Mouse (Mus musculus) T-helper 1 cell (primary cell): ENCODE measurements around the gene Wnt7b.

ENCODE experiments used
- in situ Hi-C: fragments of 300-600 bp; cut with MboI, MseI; formaldehyde crosslinking; loops from one replicate; pipeline ENCODE4 v1.15.1; 2025; ENCODE audit warnings: high pct_unique_total_duplicates

Gene Wnt7b

GRCm38 (mm10) chr15:85602021-85602420, 19.7 kb upstream of the Wnt7b start:
- in situ Hi-C loops: no loop called here

DNA sequence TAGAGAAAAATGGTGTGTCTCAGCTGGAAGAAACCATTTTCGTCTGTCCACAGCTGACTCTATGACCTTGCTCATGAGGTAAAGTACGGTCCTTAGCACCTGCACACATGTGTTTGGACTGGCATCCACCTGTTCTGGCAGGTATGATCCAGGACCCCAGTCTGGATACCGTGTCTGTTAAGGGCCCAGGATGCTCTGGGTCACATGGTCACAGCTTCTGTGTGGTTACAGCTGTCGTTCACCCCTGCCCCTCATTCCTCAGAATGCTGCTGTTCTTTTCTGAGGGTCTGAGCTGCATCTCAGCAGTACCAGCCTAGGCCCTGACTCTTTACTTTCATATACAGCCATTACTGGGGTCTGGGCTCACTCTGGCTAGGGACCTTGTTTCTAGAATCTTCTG, 18.9 kb upstream of the Wnt7b start:
- in situ Hi-C loops: no loop called here

DNA sequence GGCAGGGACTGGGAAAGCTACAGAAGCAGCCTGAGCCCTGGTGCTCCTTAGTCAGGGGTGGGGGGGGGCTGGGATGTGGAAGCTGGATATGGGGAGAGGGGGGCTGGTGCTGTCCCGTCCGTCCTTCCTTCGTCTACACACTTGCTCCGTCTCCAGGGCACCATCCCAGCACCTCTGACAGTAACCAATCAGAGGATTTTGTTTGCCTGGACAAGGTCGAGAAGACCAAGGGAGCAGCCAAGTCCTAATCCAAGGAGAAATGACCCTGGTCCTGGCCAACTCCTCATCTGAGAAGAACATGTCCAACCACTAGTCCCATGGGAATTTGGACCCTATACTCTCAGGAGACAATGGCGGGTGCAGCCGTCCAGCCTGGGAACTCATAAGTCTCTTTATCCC, 18.4 kb upstream of the Wnt7b start:
- in situ Hi-C loops: no loop called here

- in situ Hi-C loops: no loop called here
Observed at GRCm38 (mm10) chr15:85599887-85600695, 17.8 kb upstream of the Wnt7b start.

GRCm38 (mm10) chr15:85598984-85599886, 17.0 kb upstream of the Wnt7b start:
- in situ Hi-C loops: no loop called here

DNA sequence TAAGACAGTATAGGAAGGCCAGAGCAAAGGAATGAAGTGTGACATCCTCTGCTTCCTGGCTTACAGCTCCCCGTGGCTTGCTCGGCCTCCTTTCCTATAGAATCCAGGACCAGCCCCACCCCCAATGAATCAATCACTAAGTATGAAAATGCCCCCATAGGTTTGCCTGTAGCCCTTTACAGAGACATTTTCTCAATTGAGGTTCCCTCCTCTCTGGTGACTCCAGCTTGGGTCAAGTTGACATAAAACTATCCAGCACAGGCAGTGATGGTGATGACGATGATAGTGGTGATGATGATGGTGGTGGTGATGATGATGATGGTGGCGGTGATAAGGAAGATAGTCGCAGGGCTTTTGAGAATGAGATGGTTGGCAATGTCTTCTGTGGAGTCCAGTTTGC, 16.2 kb upstream of the Wnt7b start:
- in situ Hi-C loops: no loop called here

- in situ Hi-C loops: no loop called here
Observed at GRCm38 (mm10) chr15:85597403-85597802, 15.1 kb upstream of the Wnt7b start.

DNA sequence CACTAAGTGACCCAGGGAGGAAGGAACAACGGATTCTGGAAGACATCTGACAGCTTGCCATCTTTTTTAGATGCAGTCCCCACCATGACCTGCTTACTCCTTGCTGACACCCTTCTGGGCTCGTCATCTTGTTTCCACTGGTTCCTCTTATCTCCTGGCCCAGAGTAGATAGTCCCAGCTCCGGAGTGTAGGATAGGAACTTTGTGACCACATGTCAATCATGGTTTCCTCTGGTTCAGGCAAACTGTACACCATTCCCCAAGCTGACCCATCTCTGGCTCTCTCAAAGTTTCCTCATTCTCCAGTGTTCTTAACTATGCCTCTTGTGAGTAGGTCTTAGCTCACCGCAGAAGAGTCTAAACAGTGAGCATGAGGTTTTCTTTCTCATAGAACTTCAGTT, 10.4 kb upstream of the Wnt7b start:
- in situ Hi-C loops: no loop called here

DNA sequence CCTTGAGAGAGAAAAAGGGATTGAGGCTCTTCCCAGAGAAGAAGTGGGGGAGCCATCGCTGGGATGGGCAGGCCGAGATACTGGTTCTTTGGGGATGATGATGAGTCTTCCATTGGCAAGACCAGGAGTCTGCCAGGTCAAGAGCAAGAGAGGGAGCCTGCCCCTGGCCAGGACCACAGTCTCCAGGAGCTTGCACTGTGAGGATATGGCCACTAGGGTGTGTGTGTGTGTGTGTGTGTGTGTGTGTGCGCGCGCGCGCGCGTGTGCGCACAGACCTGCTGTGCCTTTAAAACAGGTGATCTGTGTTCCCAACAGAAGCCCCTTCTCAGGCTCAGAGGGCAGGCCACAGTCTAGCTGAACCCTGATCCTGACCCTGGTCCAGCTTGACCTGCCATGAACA, 8.6 kb upstream of the Wnt7b start:
- in situ Hi-C loops: no loop called here

- in situ Hi-C loops: loop anchor here (5.0 kb wide), 3 partner anchors 101 to 321 kb away; no protein-coding TSS in a partner anchor
Observed at GRCm38 (mm10) chr15:85583504-85583903, 1.2 kb upstream of the Wnt7b start.

GRCm38 (mm10) chr15:85583024-85583423, 751 bp upstream of the Wnt7b start:
- in situ Hi-C loops: loop anchor here (5.0 kb wide), 3 partner anchors 101 to 321 kb away; no protein-coding TSS in a partner anchor

- in situ Hi-C loops: loop anchor here (5.0 kb wide), 3 partner anchors 99 to 319 kb away; no protein-coding TSS in a partner anchor
Observed at GRCm38 (mm10) chr15:85581563-85582064, 659 bp downstream of the Wnt7b start.

- in situ Hi-C loops: loop anchor here (5.0 kb wide), 3 partner anchors 99 to 319 kb away; no protein-coding TSS in a partner anchor
Observed at GRCm38 (mm10) chr15:85580934-85581562, 1.2 kb downstream of the Wnt7b start.

DNA sequence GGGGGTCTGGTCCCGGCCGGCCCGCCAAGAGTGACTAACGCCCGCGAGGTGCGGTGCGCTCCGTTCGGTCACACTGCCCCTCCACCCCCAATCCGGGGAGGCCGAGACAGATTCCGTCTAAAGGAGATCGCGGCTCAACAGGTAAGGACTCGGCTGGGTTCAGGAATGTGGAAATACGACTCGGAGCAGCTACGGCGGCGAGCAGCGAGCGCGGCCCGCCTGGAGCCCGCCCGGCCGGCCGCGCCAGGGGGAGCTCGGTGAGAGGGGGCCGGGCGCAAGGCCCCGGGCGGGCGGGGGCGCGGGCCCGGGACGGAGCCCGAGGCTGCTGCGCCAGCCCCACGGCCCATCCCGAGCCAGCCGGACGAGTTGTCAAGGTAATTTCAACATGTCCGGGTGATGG, 1.8 kb downstream of the Wnt7b start:
- in situ Hi-C loops: loop anchor here (5.0 kb wide), 3 partner anchors 98 to 318 kb away; no protein-coding TSS in a partner anchor

DNA sequence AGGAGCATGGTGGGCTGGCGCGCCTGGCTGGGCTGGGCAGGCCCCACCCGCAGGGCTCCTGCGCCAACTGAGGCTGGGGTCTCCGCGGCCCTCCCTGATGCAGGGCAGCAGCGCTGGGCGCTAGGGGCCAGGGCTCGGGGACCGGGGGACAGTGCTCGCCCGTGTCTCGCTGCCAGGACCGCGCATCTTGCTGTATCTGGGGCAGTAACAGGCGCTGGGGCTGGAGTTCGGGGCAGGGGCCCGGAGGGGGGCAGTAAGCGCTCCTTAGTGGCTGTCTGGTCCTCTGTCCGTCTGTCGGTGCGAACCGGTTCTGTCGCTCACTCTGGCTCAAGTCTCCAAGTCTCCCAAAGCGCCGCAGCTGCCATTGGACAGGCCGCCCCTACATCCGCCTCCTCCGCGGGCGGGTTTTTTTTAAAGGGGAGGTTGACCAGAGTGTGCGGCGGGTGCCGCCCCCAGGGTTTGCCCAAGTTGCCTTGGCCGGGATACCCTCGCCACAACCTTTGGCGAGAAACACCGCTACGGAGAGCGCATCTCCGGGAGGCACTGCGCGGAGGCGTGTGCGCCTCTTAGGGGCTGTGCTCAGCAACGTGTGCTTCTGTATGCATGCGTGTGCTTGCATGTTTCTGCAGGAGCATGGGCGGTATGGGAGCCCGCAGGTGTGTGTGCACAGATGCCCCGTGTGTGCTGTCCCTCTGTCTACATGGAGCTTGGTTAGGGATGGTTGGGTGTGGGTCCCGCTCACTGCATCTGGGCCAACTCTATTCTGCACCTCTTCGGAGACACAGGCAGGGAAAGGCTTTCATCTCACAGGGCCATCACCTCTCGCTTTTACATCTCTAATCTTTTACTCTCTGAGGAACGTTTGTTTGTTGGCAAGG, 4.5 kb downstream of the Wnt7b start:
- in situ Hi-C loops: no loop called here

DNA sequence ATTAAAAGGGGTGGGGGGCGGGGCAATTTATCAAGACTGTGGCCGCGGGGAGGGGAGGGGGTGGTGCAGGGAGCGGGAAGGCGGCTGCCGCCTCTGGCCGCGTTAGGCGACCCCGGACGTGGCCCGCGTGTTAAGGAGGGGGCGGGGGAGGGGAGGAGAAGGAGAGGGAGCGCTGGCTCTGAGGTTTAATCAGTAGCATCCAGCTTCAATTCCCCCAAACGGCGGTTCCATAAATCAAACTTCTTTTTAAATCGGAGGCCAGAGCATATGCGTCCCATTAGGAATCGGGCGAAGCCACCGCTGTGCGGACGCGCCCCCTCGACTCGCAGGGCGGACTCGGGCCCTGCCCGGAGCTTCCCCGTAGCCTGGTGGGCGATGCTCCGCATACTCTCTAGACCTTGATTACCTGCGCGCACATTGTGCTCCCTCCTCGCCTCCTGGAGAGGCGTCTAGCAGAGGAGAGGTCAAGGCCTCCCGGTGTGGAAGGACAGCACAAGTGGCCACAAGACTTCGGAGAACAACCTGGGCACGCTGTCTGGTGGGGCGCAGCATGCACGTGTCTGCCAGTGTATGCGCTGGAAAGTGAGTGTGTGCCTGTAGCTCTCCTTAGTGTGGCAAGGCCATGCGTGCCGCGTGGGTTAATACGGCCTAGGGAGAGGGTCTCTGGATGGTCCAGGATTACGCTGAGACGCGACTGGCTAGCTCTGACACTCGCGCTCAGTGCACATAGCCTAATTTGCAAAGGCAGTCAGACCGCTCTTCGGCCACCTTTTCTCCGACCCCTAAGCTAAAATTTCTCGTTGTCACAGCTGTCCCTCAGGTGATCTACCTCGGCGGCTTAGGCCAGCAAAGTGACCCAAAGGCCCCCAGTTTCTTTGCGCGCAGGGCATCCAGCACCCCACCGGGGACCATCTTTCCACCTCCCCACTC, 5.5 kb downstream of the Wnt7b start:
- in situ Hi-C loops: no loop called here

- in situ Hi-C loops: no loop called here
Observed at GRCm38 (mm10) chr15:85576110-85576509, 6.2 kb downstream of the Wnt7b start.

- in situ Hi-C loops: no loop called here
Observed at GRCm38 (mm10) chr15:85574558-85574957, 7.7 kb downstream of the Wnt7b start.

DNA sequence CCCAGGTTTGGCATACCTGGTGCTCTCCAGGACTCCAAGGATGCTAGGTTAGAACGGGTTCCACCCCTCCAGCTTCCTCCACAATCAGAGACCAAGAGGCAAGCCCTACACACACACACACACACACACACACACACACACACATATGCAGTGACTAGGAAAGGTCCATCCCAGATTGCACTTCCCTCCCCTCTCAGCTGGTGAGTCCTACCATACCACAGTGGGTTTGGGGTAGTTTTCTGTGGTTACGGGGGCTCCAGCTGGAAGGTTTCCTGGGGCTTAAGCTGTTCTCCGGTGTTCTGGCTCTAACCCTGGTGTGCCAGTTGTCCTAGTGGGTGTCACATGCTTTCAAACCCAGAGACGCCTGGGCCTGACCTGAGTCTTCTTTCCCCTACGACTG, 8.2 kb downstream of the Wnt7b start:
- in situ Hi-C loops: no loop called here
